Mouse (Mus musculus) liver, embryonic 15.5 days (tissue): Measurements from ENCODE around the gene Gm20388. TPM values are rescaled to one million over a fixed set of nuclear protein-coding genes. Genes with fewer than 3 reads are reported as not detected.

Source experiments
- ATAC-seq: fragments of 200-750 bp; cut with Nextera tagmentation; 2 replicates; pipeline ENCODE4 v1.8.0; 2017; ENCODE audit warnings: moderate number of reproducible peaks, mild to moderate bottlenecking, moderate library complexity; ENCODE audit not compliant: insufficient read depth
- H3K27ac ChIP-seq: fragments of 300-500 bp; sonication (generic); replicated peaks from 2 replicates; pipeline ENCODE4 v1.5.1; 2015; ENCODE audit warnings: mild to moderate bottlenecking, inconsistent platforms
- H3K27me3 ChIP-seq: fragments of 300-500 bp; sonication (generic); 2 replicates; pipeline ENCODE4 v1.6.1; 2015; ENCODE audit warnings: mild to moderate bottlenecking, inconsistent platforms
- H3K36me3 ChIP-seq: fragments of 300-500 bp; sonication (generic); replicated peaks from 2 replicates; pipeline ENCODE4 v1.6.1; 2015; ENCODE audit warnings: moderate library complexity, mild to moderate bottlenecking, inconsistent platforms
- H3K4me1 ChIP-seq: fragments of 300-500 bp; sonication (generic); replicated peaks from 2 replicates; pipeline ENCODE4 v1.6.1; 2015; ENCODE audit warnings: inconsistent platforms
- H3K4me2 ChIP-seq: fragments of 300-500 bp; sonication (generic); 2 replicates; pipeline ENCODE4 v1.6.1; 2015; ENCODE audit warnings: moderate library complexity, mild to moderate bottlenecking, inconsistent platforms
- H3K4me3 ChIP-seq: fragments of 300-500 bp; sonication (generic); replicated peaks from 2 replicates; pipeline ENCODE4 v1.5.1; 2015; ENCODE audit warnings: mild to moderate bottlenecking, inconsistent platforms
- H3K9ac ChIP-seq: fragments of 300-500 bp; sonication (generic); 2 replicates; pipeline ENCODE4 v1.6.1; 2015; ENCODE audit warnings: moderate library complexity, mild to moderate bottlenecking, inconsistent platforms
- H3K9me3 ChIP-seq: fragments of 300-500 bp; sonication (generic); replicated peaks from 2 replicates; pipeline ENCODE4 v1.6.1; 2016; ENCODE audit warnings: inconsistent platforms
- WGBS: fragments of 180-500 bp; shearing (Covaris S2); methylation state at CpG from one replicate; pipeline ENCODE4 v1.1.7; 2015; ENCODE audit warnings: mixed read lengths; ENCODE audit not compliant: insufficient replicate concordance; 5-methylcytosine and 5-hydroxymethylcytosine counted together
- polyA plus RNA-seq: library from polyadenylated mRNA; unstranded; fragments of >200 nt; fragmentation: Nextera tagmentation; extraction: Ambion mirVana; gene quantifications from 2 replicates; pipeline ENCODE4 v1.2.1, GENCODE M21; 2015

The Gm20388 gene
- polyA plus RNA-seq, 1 experiment from 2014 or later: not detected

DNA sequence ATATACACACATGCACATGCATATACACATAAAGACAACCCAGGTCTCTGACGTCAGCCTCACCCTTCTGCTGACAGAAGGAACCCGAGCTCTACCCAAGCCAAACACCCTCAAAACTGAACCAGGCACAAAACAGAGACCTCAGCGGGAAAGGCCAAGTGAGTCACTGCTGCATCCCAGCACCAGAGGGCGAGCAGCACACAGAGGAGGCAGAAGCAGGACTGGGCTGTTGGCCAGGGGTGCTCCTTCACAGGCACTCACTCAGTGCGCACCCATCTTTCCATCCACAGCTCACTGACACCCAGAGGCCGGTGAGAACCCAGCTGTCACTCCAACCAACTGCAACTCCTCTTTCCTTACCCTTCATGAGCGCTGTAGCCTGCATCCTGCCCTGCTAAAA is 1907.6 kb downstream of the Gm20388 start:
- H3K4me3 ChIP-seq: no peak overlapping the region
- no peak for ATAC-seq
- H3K36me3 ChIP-seq: peaks cover 27% of the 10 kb centered on the region
- H3K27me3 ChIP-seq: no peaks in the 10 kb centered on the region
- H3K27ac ChIP-seq: no peak overlapping the region
- H3K4me2 ChIP-seq: no peak overlapping the region
- no peaks in the 10 kb centered on the region for H3K4me1 ChIP-seq
- no peak overlapping the region for H3K9ac ChIP-seq
- WGBS: 73% methylated on average over 7 of the region's 7 CpGs
- H3K9me3 ChIP-seq: no peaks in the 10 kb centered on the region

DNA sequence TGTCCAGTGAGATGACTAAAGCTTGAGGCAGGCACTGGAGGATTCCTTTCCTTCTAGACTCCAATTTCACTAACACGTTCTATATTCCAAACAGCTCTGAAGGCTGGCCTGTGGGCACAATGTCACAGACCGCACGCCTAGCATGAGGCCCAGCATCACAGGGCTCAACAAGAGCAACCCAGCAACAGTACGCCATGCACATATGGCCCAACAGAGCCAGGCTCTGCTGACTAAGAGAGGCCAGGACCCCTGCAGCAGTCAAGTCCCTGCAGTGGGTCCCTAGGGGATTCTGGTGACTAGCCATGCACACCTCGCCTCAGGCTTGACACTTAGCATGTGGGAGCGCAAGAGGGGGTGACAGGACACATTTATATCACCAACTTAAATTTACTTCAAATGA is 1910.2 kb downstream of the Gm20388 start:
- 76% methylated on average over 6 of the region's 6 CpGs for WGBS
- no peaks in the 10 kb centered on the region for H3K9me3 ChIP-seq
- H3K36me3 ChIP-seq: peaks cover 10% of the 10 kb centered on the region; the same call in 1 of the 2 replicates
- ATAC-seq: no peak
- no peaks in the 10 kb centered on the region for H3K4me1 ChIP-seq
- H3K4me3 ChIP-seq: no peak overlapping the region
- no peak overlapping the region for H3K27ac ChIP-seq
- H3K27me3 ChIP-seq: no peaks in the 10 kb centered on the region
- no peak overlapping the region for H3K9ac ChIP-seq
- no peak overlapping the region for H3K4me2 ChIP-seq

DNA sequence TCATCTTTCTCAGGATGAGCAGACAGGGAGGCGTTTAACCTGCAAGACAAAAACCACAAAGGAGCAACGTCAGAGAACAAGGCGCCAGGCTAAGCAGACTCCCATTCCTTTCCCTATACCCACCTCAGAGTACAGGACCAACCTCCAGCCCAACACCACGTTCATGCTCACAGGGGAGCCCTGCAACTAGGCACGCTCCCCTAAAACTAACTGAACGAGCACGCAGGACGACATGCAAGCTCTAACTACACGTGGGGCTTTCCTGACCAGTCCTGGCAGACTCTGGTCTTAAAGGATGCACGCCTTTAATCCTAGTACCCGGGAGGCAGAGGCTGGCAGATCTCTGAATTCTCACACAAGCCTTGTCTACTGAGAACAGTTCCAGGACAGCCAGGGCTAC is 1910.7 kb downstream of the Gm20388 start:
- WGBS: 72% methylated on average over 11 of the region's 11 CpGs
- Histone ChIP-seq H3K36me3 (peaks cover 10% of the 10 kb centered on the region; the same call in 1 of the 2 replicates), H3K4me2 (no peak overlapping the region), H3K27me3 (no peaks in the 10 kb centered on the region), H3K9me3 (no peaks in the 10 kb centered on the region), H3K4me3 (no peak overlapping the region), H3K9ac (no peak overlapping the region), H3K27ac (no peak overlapping the region), H3K4me1 (no peaks in the 10 kb centered on the region)
- ATAC-seq: no peak

DNA sequence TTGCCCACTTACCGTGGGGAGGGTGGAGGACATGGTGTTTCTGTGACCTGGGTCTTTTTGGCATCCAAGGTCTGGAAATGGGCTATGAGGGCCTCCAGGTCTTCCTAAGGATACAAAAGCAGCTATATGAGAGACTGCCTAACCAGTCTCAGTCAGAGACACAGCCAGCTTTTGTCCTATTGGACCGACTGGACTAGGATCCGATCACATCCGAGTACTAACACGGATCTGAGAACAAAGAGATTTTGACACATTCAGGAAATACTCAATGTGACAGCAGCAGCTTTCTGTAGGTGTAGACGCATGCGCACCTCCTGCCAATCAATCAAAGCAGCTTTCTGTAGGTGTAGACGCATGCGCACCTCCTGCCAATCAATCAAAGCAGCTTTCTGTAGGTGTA is 1911.1 kb downstream of the Gm20388 start:
- peaks cover 10% of the 10 kb centered on the region; the same call in 1 of the 2 replicates for H3K36me3 ChIP-seq
- H3K4me3 ChIP-seq: no peak overlapping the region
- WGBS: 85% methylated on average over 9 of the region's 9 CpGs
- H3K9me3 ChIP-seq: no peaks in the 10 kb centered on the region
- no peaks in the 10 kb centered on the region for H3K27me3 ChIP-seq
- no peaks in the 10 kb centered on the region for H3K4me1 ChIP-seq
- ATAC-seq: no peak
- H3K9ac ChIP-seq: no peak overlapping the region
- no peak overlapping the region for H3K27ac ChIP-seq
- H3K4me2 ChIP-seq: no peak overlapping the region

DNA sequence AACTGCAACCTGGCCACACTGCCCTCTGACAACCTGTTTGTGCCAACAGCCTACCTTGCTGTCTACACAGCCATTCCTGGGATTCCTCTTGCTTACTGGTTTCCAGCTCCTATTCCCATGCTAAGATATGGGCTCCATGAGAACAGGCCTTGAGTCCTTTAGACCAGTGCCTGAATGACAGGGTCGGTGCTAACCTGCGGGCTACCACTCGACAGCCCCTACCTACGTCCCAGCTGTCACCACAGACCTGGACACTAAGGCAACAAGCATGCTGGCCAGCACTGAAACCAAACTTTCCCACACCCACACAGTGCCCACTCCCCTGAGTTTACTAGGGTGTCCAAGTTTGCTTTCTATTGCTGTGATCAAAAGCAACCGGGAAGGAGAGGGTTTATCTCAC is 1917.1 kb downstream of the Gm20388 start:
- Histone ChIP-seq H3K9ac (no peak overlapping the region), H3K36me3 (no peaks in the 10 kb centered on the region), H3K27ac (no peak overlapping the region), H3K4me3 (no peak overlapping the region), H3K27me3 (no peaks in the 10 kb centered on the region), H3K4me2 (no peak overlapping the region), H3K9me3 (no peaks in the 10 kb centered on the region), H3K4me1 (peaks cover 26% of the 10 kb centered on the region)
- ATAC-seq: no peak
- 79% methylated on average over 5 of the region's 5 CpGs for WGBS

DNA sequence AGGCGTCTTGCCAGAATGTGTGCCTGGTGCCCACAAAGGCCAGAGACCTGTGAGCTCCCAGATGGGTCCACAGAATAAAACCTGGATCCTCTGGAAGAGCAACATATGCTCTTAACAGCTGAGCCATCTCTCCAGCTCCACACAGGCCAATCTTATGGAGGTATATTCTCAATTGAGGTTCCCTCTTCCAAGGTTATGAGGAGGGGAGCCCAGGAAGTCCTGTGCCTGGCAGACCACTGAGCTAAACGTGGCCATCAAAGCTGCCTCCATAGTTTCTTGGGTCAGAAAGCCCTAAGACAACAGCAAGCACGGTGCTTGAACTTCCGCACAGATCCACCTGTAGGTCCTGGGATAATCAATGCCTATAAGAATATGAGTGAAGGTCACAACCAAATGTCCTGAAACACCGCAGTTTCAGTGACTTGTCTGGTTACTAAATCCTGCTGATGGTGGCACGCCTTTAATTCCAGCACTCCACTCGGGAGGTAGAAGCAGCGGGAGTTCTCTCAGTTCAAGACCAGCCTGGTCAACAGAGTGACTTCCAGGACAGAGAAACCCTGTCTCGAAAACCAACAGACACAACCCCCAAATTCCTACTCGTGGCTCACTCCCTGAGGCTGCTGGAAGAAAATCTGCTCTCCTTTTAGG is 1917.9 kb downstream of the Gm20388 start:
- no peak overlapping the region for H3K27ac ChIP-seq
- WGBS: 24% methylated on average over 10 of the region's 10 CpGs
- H3K4me2 ChIP-seq: peak overlapping the region; percentile 90
- H3K9me3 ChIP-seq: no peaks in the 10 kb centered on the region
- peak overlapping the region; percentile 89 for H3K4me3 ChIP-seq
- ATAC-seq: no peak
- no peaks in the 10 kb centered on the region for H3K36me3 ChIP-seq
- peak overlapping the region; percentile 72 for H3K9ac ChIP-seq
- H3K4me1 ChIP-seq: peaks cover 26% of the 10 kb centered on the region
- H3K27me3 ChIP-seq: no peaks in the 10 kb centered on the region

DNA sequence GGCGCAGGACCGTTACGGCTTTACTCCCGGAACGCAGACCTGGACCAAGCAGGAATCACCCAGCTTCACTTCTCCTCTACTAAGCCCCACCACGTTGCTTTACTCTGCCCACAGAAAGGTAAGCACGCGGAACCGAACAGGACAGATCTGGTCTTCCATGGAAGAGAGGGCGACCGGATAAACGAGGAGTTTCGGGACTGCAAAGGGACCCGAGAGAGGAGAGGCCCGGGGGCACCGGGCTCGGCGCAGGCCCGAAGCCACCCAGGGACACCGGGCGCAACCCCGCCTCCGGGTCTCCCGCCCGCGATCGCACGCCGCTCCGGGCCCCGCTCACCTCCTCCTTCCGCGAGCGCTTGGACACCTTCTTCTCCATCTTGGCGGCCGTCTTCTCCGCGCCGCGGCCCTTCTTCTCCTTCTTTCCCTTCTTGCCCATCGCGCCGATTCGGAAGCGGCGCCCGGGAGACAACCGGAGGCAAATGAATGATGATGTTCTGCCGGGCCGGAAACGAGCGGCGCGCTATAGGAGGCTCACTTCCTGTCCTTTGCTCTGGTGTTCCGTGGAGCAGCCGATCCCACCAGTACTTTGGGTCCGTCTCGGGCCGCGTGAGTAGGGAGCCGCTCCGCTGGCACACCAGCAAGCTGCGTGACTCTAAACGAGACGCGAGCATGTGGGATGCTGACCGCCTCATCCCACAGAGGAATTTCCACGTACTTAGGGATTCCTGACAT is 1918.6 kb downstream of the Gm20388 start, which contains the start of gene Klhdc4:
TSS of gene Klhdc4 (minus strand) at position 522 of the 729 bp plus-strand sequence.
- Histone ChIP-seq H3K4me1 (peaks cover 26% of the 10 kb centered on the region), H3K9me3 (no peaks in the 10 kb centered on the region), H3K27me3 (no peaks in the 10 kb centered on the region), H3K4me2 (peak within 1 kb of the TSS; percentile 90), H3K4me3 (peak within 1 kb of the TSS; percentile 89), H3K36me3 (no peaks in the 10 kb centered on the region), H3K9ac (peak within 1 kb of the TSS; percentile 72), H3K27ac (0 out of 2 replicates have a peak within 1 kb of the TSS, but pooled peaks have one; percentile 9)
- WGBS: under 1% methylated on average over 68 of the region's 68 CpGs
- ATAC-seq: peak; percentile 95

DNA sequence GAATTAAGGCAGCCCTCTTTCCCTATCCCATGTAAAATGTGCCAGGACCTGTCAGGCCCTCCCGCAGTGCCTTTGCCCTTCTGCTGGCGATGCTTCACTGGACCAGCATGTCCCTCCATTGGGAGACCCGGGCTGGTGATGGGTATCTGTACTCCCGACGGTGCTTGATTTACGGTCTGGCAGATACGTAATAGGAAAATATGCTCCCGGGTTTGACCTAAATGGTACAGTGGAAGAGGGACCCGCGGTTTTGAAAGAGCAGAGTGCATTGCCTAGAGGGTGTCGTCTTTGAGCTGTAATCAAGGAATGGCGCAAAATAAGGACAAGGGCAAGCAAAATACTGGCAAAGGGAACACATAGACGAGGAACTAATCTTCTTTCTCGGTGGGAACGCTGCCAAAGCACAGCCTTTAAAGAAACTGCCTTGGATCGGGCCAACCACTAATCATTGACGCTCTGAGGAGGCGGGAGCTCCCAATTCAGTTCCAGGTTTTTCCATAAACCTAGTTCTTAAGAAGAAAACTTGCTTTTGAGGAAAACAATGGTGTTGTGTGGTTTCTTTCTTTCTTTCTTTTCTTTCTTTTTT is 1919.2 kb downstream of the Gm20388 start:
- no peaks in the 10 kb centered on the region for H3K9me3 ChIP-seq
- H3K27me3 ChIP-seq: no peaks in the 10 kb centered on the region
- WGBS: 21% methylated on average over 18 of the region's 18 CpGs
- H3K4me3 ChIP-seq: peak overlapping the region; percentile 89
- H3K36me3 ChIP-seq: no peaks in the 10 kb centered on the region
- no peak overlapping the region for H3K27ac ChIP-seq
- H3K9ac ChIP-seq: peak overlapping the region; percentile 72
- peak overlapping the region; percentile 90 for H3K4me2 ChIP-seq
- peaks cover 26% of the 10 kb centered on the region for H3K4me1 ChIP-seq
- ATAC-seq: peak; percentile 56

DNA sequence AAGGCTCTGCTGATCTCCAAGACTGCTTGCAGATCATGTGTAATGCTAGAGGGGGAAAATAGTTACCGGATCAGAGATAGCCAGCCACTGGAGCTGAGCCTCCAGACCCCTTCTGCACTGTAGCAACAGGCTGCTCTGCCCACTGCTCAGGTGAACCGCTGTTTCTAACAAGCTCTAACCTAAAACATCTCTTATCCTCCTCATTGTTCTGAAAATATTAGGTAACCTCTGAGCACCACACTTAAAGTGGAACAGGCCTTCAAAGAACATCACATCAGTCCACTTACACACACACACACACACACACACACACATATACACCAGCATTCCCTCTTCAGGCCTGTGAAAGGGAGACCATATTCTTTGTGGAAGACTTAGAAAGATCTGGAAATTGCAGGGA is 1921.4 kb downstream of the Gm20388 start:
- Histone ChIP-seq H3K27ac (no peak overlapping the region), H3K4me1 (peaks cover 26% of the 10 kb centered on the region), H3K9me3 (no peaks in the 10 kb centered on the region), H3K36me3 (no peaks in the 10 kb centered on the region), H3K9ac (no peak overlapping the region), H3K27me3 (no peaks in the 10 kb centered on the region), H3K4me3 (no peak overlapping the region), H3K4me2 (peak overlapping the region; percentile 37)
- ATAC-seq: no peak
- WGBS: 69% methylated on average over 2 of the region's 2 CpGs

DNA sequence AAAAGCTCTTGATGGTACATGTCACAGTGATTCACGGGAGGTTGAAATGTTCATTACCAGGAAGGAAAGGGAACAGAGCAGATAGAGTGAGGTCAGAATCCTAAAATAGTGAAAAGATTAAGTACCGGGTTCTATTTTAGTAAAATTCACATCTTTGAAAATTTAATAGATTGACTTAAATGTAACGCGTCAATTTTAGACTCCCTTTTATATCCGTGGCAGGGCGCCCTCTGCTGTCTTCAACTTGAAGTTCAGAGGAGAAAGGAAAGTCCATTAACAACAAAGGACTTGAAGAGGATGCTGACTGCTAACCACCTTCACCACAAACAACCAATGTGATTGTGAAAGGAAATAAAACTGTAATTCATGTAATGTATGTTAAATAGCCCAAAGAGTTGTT is 1921.9 kb downstream of the Gm20388 start:
- peak overlapping the region; percentile 37 for H3K4me2 ChIP-seq
- H3K27ac ChIP-seq: no peak overlapping the region
- WGBS: 10% methylated on average over 6 of the region's 6 CpGs
- H3K4me3 ChIP-seq: no peak overlapping the region; the same call in 1 of the 2 replicates
- ATAC-seq: peak; percentile 61
- no peaks in the 10 kb centered on the region for H3K36me3 ChIP-seq
- H3K9me3 ChIP-seq: no peaks in the 10 kb centered on the region
- peaks cover 26% of the 10 kb centered on the region for H3K4me1 ChIP-seq
- H3K27me3 ChIP-seq: no peaks in the 10 kb centered on the region
- H3K9ac ChIP-seq: no peak overlapping the region

DNA sequence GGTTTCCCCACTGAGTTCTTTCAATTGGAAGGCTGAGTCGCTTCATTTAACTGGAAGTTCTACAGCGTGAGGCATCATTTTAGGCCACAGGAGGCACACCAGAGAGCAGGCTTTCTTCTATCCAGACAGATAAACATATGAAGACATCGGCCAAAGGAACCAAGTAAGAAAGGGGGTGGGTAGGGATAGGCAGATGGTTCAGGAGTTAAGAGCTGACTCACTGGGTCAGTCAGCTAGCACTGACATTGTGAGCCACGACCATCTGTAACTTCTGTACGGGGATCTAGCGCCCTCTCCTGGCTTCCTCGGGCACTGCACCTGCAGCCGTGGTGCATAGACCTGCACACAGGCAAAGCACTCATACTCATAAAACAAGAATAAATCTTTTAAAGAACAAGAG is 1930.6 kb downstream of the Gm20388 start:
- 42% methylated on average over 8 of the region's 8 CpGs for WGBS
- H3K4me2 ChIP-seq: no peak overlapping the region
- no peak overlapping the region for H3K9ac ChIP-seq
- no peaks in the 10 kb centered on the region for H3K27me3 ChIP-seq
- H3K4me1 ChIP-seq: no peaks in the 10 kb centered on the region
- no peak overlapping the region for H3K27ac ChIP-seq
- H3K36me3 ChIP-seq: peaks cover 19% of the 10 kb centered on the region
- H3K4me3 ChIP-seq: no peak overlapping the region
- no peak for ATAC-seq
- H3K9me3 ChIP-seq: no peaks in the 10 kb centered on the region
